9 mouse cellular contexts compared by ENCODE assay signal in the genomic region with DNA sequence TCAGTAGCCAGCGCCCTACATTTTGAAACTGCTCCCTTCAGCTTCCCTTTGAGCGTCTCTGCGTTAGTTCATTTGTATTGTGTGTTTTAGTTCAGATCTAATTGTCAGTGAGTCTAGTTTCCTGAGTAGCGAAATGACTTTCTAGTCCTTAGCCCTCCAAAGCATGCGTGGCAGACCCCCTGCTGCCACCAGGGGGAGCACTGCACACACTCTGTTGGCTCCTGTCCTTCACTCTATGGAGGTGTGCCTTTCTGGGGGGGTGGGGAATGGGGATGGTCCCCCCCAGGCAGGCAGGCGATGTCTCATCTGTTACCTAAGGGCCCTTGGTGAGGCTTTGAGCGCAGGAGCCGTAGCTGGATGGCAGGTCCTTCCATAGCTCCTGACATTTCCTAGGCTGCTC. TPM values are rescaled to one million over a fixed set of nuclear protein-coding genes. Genes with fewer than 3 reads are reported as not detected.
DNase-seq lines count a peak whose midpoint lies in the region; ATAC-seq and TF ChIP-seq lines count a peak whose summit lies in the region.
"Had no signal": no experiment of that assay in that cellular context is flagged by ENCODE, and none has a peak within 500 bp of the region (broad histone marks: within the 10 kb centered on the region; RNA-seq: fewer than 3 reads in every experiment).

No protein-coding gene starts in this region.

- H3K4me2 ChIP-seq in heart, embryonic 12.5 days, result no peak overlapping the region
- H3K4me2 ChIP-seq: embryonic facial prominence, embryonic 12.5 days had no signal

- WGBS in heart, embryonic 12.5 days, result 75% methylated on average over 8 of the region's 8 CpGs

- no peak for ATAC-seq in heart, embryonic 12.5 days (ENCODE audit: insufficient number of reproducible peaks, low FRiP score)
- peak; percentile 60 for ATAC-seq in megakaryocyte-erythroid progenitor cell, adult 5-6 weeks (replicated peaks; ENCODE audit: low FRiP score, low TSS enrichment, poor library complexity, severe bottlenecking)

- no peak overlapping the region for H3K9ac ChIP-seq in heart, embryonic 12.5 days
- H3K9ac ChIP-seq: embryonic facial prominence, embryonic 12.5 days had no signal

- intact Hi-C loops in heart, postnatal 10 days (cut with DNase I), result loop anchor here (1.0 to 5.0 kb wide), 3 partner anchors 47 to 487 kb away; no protein-coding TSS in a partner anchor

- peaks cover 91% of the 10 kb centered on the region for H3K36me3 ChIP-seq in heart, embryonic 12.5 days

- H3K4me3 ChIP-seq in heart, embryonic 12.5 days, result no peak overlapping the region
- no peak overlapping the region for H3K4me3 ChIP-seq in layer of hippocampus, adult 2 months
- H3K4me3 ChIP-seq: embryonic facial prominence, embryonic 12.5 days had no signal

- H3K9me3 ChIP-seq in heart, embryonic 12.5 days (replicated peaks), result no peaks in the 10 kb centered on the region
- H3K9me3 ChIP-seq: embryonic facial prominence, embryonic 12.5 days had no signal

- H3K4me1 ChIP-seq in heart, embryonic 12.5 days (replicated peaks), result 0 out of 2 replicates have a peak, but pooled peaks cover 6% of the 10 kb centered on the region
- H3K4me1 ChIP-seq: embryonic facial prominence, embryonic 12.5 days had no signal

- peak; percentile 60 to 78 for DNase-seq in heart, postnatal 10 days
- DNase-seq in A20 (ENCODE audit: low read depth, low spot score) (peak; percentile 55), ZHBTc4 (ENCODE audit: low read depth, low spot score) (peak; percentile 70)
- peak; percentile 49 to 64 for DNase-seq in cerebellum, postnatal 4 days (ENCODE audit: low spot score in 2 of 2)
- DNase-seq in layer of hippocampus, adult 2 months (ENCODE audit: low spot score in 2 of 2), result peak; percentile 73 to 87
- DNase-seq in thymus, postnatal 0 days (ENCODE audit: low spot score), result peak; percentile 67

- TF ChIP-seq CTCF in layer of hippocampus, adult 2 months (conservative IDR thresholded peaks at IDR 0.05), result peak; percentile 89

- no peak overlapping the region for H3K27ac ChIP-seq in heart, embryonic 12.5 days (ENCODE audit: poor library complexity, severe bottlenecking)
- no peak overlapping the region for H3K27ac ChIP-seq in layer of hippocampus, adult 2 months
- H3K27ac ChIP-seq: embryonic facial prominence, embryonic 12.5 days had no signal

- no peaks in the 10 kb centered on the region for H3K27me3 ChIP-seq in heart, embryonic 12.5 days (replicated peaks)
- H3K27me3 ChIP-seq: embryonic facial prominence, embryonic 12.5 days had no signal

RNA-seq across cellular contexts. Expression of a gene that starts 22.9 kb away (rescaled TPM):
- 100 to 1,000 TPM; 111 to 112 TPM for total RNA-seq in heart, postnatal 10 days (2021)
- polyA plus RNA-seq in heart, embryonic 12.5 days (2016; fragmentation: Nextera tagmentation; extraction: Ambion mirVana), result 17.3 and 20.4 TPM in 2 replicates
- 10 to 100 TPM; 88.0 to 91.2 TPM for total RNA-seq in layer of hippocampus, adult 2 months (2021)
- total RNA-seq in megakaryocyte-erythroid progenitor cell, adult 5-6 weeks (2014; fragmentation: Nextera tagmentation), result not detected in 2 replicates
- total RNA-seq in megakaryocyte-erythroid progenitor cell, adult 5-6 weeks (2017), result not detected in 2 replicates
- polyA plus RNA-seq in thymus, postnatal 0 days (2015; fragmentation: Nextera tagmentation; extraction: Ambion mirVana), result 13.7 and 15.8 TPM in 2 replicates

RNA-seq across cellular contexts. Expression of a gene that starts 28.1 kb away (rescaled TPM):
- 10 to 100 TPM; 47.4 to 55.5 TPM for total RNA-seq in heart, postnatal 10 days (2021)
- 67.3 and 71.2 TPM in 2 replicates for polyA plus RNA-seq in heart, embryonic 12.5 days (2016; fragmentation: Nextera tagmentation; extraction: Ambion mirVana)
- 100 to 1,000 TPM; 140 to 165 TPM for total RNA-seq in layer of hippocampus, adult 2 months (2021)
- 4.1 and 5.4 TPM in 2 replicates for total RNA-seq in megakaryocyte-erythroid progenitor cell, adult 5-6 weeks (2014; fragmentation: Nextera tagmentation)
- total RNA-seq in megakaryocyte-erythroid progenitor cell, adult 5-6 weeks (2017), result 6.9 and 8.5 TPM in 2 replicates
- polyA plus RNA-seq in thymus, postnatal 0 days (2015; fragmentation: Nextera tagmentation; extraction: Ambion mirVana), result 28.1 and 28.2 TPM in 2 replicates

Comparison
In these comparisons a context has a peak if more than half of its experiments do, and no peak if none do; other contexts are left out.
1. RNA of a gene that starts 22.9 kb away (total RNA-seq): 111 to 112 TPM in heart, postnatal 10 days and 88.0 to 91.2 TPM in layer of hippocampus, adult 2 months; not detected in megakaryocyte-erythroid progenitor cell, adult 5-6 weeks; every median in the first group is over 10 times any median in the second.
2. RNA of a gene that starts 28.1 kb away (total RNA-seq): 140 to 165 TPM in layer of hippocampus, adult 2 months and 47.4 to 55.5 TPM in heart, postnatal 10 days; 4.1 to 8.5 TPM in megakaryocyte-erythroid progenitor cell, adult 5-6 weeks; every median in the first group is over 4 times any median in the second.
3. Peak in every context shown above with its lines, with median percentiles within 50 percentile points of each other: DNase-seq.